Mouse (Mus musculus): ENCODE data around the gene Ranbp3l. TPM values are rescaled to one million over a fixed set of nuclear protein-coding genes. Genes with fewer than 3 reads are reported as not detected.

The Ranbp3l gene
- 0.24 and 0.33 TPM in 2 replicates for polyA plus RNA-seq (2015; fragmentation: Nextera tagmentation; extraction: Ambion mirVana)

DNA sequence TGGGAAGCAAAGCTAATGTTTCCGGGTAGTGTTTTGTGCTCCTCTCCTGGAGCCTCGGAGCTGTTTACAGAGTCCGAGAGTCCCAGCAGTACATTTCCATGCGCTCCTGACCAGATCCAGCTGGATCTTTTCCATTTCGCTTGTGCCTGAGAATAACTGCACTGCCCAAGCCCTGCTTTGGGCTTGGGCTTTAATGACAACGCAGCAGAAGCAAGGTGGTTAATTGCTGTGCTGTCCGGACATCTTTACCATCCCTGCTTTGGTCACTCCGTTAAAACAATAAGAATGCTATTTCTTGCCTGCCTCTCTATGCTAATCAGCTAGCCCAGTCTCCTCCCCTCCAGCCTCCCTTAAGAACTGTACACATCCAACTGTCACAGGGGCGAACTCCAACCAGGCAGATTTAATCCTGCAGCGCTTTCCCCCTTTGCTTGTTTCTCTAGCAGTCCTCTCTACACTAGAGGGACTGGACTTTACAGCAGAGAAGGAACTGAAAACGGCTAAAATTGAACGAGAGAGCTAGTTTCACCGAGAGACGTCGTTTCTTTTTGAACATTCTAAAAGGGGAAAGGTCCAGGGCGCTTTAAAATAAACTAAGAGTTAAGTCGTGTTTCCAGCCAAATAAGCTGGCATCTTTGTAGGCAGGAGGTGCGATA is at the start of gene Ranbp3l:
Gene Ranbp3l, plus strand, starts transcription at position 377 of the 656 bp plus-strand sequence.

GRCm38 (mm10) chr15:9070912-9071555 is 103.3 kb downstream of the Ranbp3l start, which contains the start of gene Nadk2:
Nadk2 (plus strand) TSS chr15:9071260.

Other genes starting within 250 kb of the Ranbp3l start
- 11.5 and 13.2 TPM in 2 replicates for gene Nadk2, start 103.3 kb downstream of the Ranbp3l start, polyA plus RNA-seq (2015; fragmentation: Nextera tagmentation; extraction: Ambion mirVana)
- 2.1 and 2.4 TPM in 2 replicates for gene Lmbrd2, start 172.6 kb downstream of the Ranbp3l start, polyA plus RNA-seq (2015; fragmentation: Nextera tagmentation; extraction: Ambion mirVana)
- gene Skp2, start 187.5 kb downstream of the Ranbp3l start, polyA plus RNA-seq (2015; fragmentation: Nextera tagmentation; extraction: Ambion mirVana), result 6.9 and 9.2 TPM in 2 replicates

All from urinary bladder, postnatal 0 days (tissue).